Mouse (Mus musculus) liver, embryonic 14.5 days (tissue): ENCODE results near the gene Olfr713. TPM values are rescaled to one million over a fixed set of nuclear protein-coding genes. Genes with fewer than 3 reads are reported as not detected.

Source experiments
- ATAC-seq: fragments of 200-750 bp; cut with Nextera tagmentation; 2 replicates; pipeline ENCODE4 v1.8.0; 2017; ENCODE audit warnings: moderate number of reproducible peaks, mild to moderate bottlenecking, moderate library complexity; ENCODE audit not compliant: insufficient read depth
- DNase-seq, 3 experiments: peaks; one replicate each; pipeline ENCODE4 v3.0.0-alpha.2; 2012 to 2013; ENCODE audit warnings: low read depth in 3 of 3, low spot score in 3 of 3
- H3K27ac ChIP-seq: fragments of 300-500 bp; sonication (generic); 2 replicates; pipeline ENCODE4 v1.5.1; 2014; ENCODE audit warnings: moderate library complexity, mild to moderate bottlenecking, control low read depth, inconsistent platforms
- H3K27me3 ChIP-seq: fragments of 300-500 bp; sonication (generic); 2 replicates; pipeline ENCODE4 v1.6.1; 2014; ENCODE audit warnings: mild to moderate bottlenecking, low read length, moderate library complexity; ENCODE audit not compliant: control insufficient read depth, insufficient read depth
- H3K36me3 ChIP-seq: fragments of 300-500 bp; sonication (generic); replicated peaks from 2 replicates; pipeline ENCODE4 v1.6.1; 2014; ENCODE audit warnings: low read depth; ENCODE audit not compliant: control insufficient read depth, insufficient read depth
- H3K4me1 ChIP-seq, 2 experiments: fragments of 200-500 bp in 1 of 2; fragments of 300-500 bp in 1 of 2; sonication (generic) in 1 of 2; replicated peaks; 2 replicates each; pipeline ENCODE4 v1.6.1; 2012 to 2014; ENCODE audit warnings: antibody characterized with exemption in 1 of 2, inconsistent platforms in 1 of 2, low read length in 1 of 2; ENCODE audit not compliant: control insufficient read depth in 2 of 2, insufficient read depth in 2 of 2
- H3K4me2 ChIP-seq: fragments of 300-500 bp; sonication (generic); 2 replicates; pipeline ENCODE4 v1.6.1; 2014; ENCODE audit warnings: low read depth, mild to moderate bottlenecking, control low read depth, moderate library complexity
- H3K4me3 ChIP-seq, 2 experiments: fragments of 200-500 bp in 1 of 2; fragments of 300-500 bp in 1 of 2; sonication (generic) in 1 of 2; 2 replicates each; pipeline ENCODE4 v1.5.1; 2012 to 2014; ENCODE audit warnings: low read depth in 2 of 2, low read length in 2 of 2, mild to moderate bottlenecking in 2 of 2, control low read depth in 1 of 2, inconsistent platforms in 1 of 2, moderate library complexity in 1 of 2; ENCODE audit not compliant: insufficient read depth in 1 of 2
- H3K9ac ChIP-seq: fragments of 300-500 bp; sonication (generic); replicated peaks from 2 replicates; pipeline ENCODE4 v1.6.1; 2014; ENCODE audit warnings: mild to moderate bottlenecking, control low read depth, moderate library complexity
- H3K9me3 ChIP-seq: fragments of 300-500 bp; sonication (generic); 2 replicates; pipeline ENCODE4 v1.6.1; 2016; ENCODE audit warnings: low read length, mixed read lengths; ENCODE audit not compliant: control insufficient read depth
- CTCF ChIP-seq: IDR thresholded peaks from 2 replicates; pipeline ENCODE4 v1.5.1; 2016; ENCODE audit warnings: antibody characterized with exemption, low read depth, control low read depth
- EP300 ChIP-seq: IDR thresholded peaks from 2 replicates; pipeline ENCODE4 v1.6.1; 2016; ENCODE audit warnings: antibody characterized with exemption, low read depth
- WGBS: fragments of 180-500 bp; shearing (Covaris S2); extraction: QIAGEN DNeasy Blood & Tissue Kit; methylation state at CpG from one replicate; pipeline ENCODE4 v1.1.7; 2014; ENCODE audit not compliant: insufficient replicate concordance; 5-methylcytosine and 5-hydroxymethylcytosine counted together
- polyA plus RNA-seq, 2 experiments: library from polyadenylated mRNA; depleted of rRNA in 1 of 2; stranded (reverse) in 1 of 2; unstranded in 1 of 2; fragments of >200 nt; fragmentation: Nextera tagmentation in 1 of 2; extraction: Ambion mirVana in 1 of 2; gene quantifications; 2 replicates each; pipeline versions ENCODE4 v1.2.1 to v1.2.3; 2012 to 2014

Gene Olfr713
- polyA plus RNA-seq (2012; rRNA removed) (not detected in 2 replicates), polyA plus RNA-seq (2014; fragmentation: Nextera tagmentation; extraction: Ambion mirVana) (not detected in 2 replicates)

DNA sequence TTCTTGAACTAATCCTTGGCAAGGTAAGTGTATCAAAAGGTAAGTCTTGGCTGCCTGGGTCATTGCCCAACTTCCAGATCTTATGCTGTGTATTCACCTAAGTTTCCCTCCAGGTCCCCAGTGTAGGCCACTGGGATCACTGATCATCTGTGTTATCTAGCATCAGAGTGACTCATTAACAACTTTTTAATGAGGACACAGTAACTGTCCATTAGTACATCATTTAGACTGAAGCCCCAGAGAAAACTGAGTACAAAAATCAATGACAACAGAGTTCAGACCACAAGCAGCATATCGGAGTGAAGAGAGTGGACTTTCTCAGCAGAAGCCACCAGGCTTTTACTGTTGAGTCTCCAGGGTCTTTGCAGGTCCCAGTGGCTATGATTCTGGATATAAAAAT is at the start of gene Olfr713:
Olfr713 (plus strand) TSS at position 301 of the 400 bp plus-strand sequence.
- no peaks in the 10 kb centered on the region for H3K36me3 ChIP-seq
- TF ChIP-seq CTCF (no peak), EP300 (no peak)
- H3K9me3 ChIP-seq, result no peaks in the 10 kb centered on the region

DNA sequence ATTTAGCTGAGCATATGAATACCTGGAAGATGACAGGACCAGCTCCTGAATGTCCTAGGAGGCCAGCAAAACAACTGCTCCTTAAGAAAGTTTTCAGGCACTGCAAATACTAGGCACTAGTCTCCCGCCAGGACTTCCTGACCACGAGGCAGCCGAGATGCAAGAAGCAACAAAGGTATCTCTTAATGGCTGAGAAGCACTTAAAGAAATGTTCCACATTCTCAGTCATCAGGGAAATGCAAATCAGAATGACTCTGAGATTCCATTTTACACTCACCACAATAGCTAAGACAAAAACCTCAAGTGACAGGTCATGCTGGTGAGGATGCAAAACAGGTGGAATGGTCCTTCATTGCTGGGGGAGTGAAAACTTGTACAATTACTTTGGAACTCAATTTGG is 45.7 kb upstream of the Olfr713 start:
- Histone ChIP-seq H3K27ac (no peak overlapping the region), H3K36me3 (no peaks in the 10 kb centered on the region), H3K9me3 (no peaks in the 10 kb centered on the region), H3K4me3 (no peak overlapping the region), H3K4me1 (no peaks in the 10 kb centered on the region), H3K4me2 (no peak overlapping the region), H3K9ac (no peak overlapping the region), H3K27me3 (no peaks in the 10 kb centered on the region)
- WGBS, result 70% methylated on average over 3 of the region's 3 CpGs
- DNase-seq (no peak), ATAC-seq (no peak)
- no peak for TF ChIP-seq EP300

More for the DNA sequence above, at the start of gene Olfr713:
- no peak for DNase-seq
- 80% methylated on average over 1 of the region's 1 CpGs for WGBS
- Histone ChIP-seq H3K4me3 (no peak within 1 kb of the TSS), H3K4me2 (no peak within 1 kb of the TSS), H3K27ac (no peak within 1 kb of the TSS), H3K4me1 (no peaks in the 10 kb centered on the region), H3K27me3 (no peaks in the 10 kb centered on the region), H3K9ac (no peak within 1 kb of the TSS)
- ATAC-seq, result no peak

DNA sequence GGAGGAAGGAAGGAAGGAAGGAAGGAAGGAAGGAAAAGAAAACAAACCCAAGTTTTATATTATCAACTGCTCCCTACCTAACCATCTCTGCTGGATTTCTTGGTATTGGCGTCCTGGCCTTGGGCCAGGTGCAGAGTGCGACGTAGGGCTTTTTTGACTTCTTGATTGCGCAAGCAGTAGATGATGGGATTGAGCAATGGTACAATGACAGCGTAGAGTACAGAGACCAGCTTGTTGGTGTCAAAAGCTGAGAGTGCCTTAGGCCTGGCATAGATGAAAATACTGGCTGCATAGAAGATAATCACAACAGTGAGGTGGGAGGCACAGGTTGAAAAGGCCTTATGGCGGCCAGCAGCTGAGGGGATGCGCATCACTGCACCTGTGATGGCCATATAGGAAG is 30.2 kb upstream of the Olfr713 start:
- no peaks in the 10 kb centered on the region for H3K4me1 ChIP-seq
- H3K27ac ChIP-seq, result no peak overlapping the region
- ATAC-seq, result no peak
- TF ChIP-seq EP300 (no peak), CTCF (no peak)
- H3K36me3 ChIP-seq, result no peaks in the 10 kb centered on the region
- no peaks in the 10 kb centered on the region for H3K9me3 ChIP-seq
- WGBS, result 74% methylated on average over 7 of the region's 7 CpGs
- no peak for DNase-seq
- H3K4me2 ChIP-seq, result no peak overlapping the region
- no peak overlapping the region for H3K4me3 ChIP-seq
- H3K9ac ChIP-seq, result no peak overlapping the region
- no peaks in the 10 kb centered on the region for H3K27me3 ChIP-seq

DNA sequence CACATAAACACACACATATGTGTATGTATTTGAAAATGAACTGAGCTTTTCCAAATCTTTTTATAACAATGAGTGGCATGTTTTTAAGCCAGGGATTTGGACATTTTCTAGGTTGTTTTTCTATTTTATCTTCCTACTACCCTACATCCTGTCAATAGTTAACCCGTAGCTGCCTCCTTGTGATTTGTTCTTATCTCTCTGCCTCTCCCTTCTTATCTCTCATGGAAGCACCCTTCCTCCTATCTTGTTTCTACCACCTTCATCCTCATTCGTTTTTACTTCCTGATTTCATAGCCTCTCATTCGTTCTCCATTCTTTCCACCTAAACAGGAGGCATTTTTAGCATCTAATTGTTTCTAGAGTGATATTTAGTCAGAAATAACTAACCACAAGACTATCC is 26.8 kb upstream of the Olfr713 start:
- no peak overlapping the region for H3K4me3 ChIP-seq
- no peak overlapping the region for H3K4me2 ChIP-seq
- H3K27ac ChIP-seq, result no peak overlapping the region
- no peaks in the 10 kb centered on the region for H3K9me3 ChIP-seq
- no peaks in the 10 kb centered on the region for H3K36me3 ChIP-seq
- no peak overlapping the region for H3K9ac ChIP-seq
- TF ChIP-seq CTCF, result no peak
- no peak for TF ChIP-seq EP300
- 5% methylated on average over 3 of the region's 3 CpGs for WGBS
- no peaks in the 10 kb centered on the region for H3K4me1 ChIP-seq
- H3K27me3 ChIP-seq, result no peaks in the 10 kb centered on the region
- ATAC-seq, result no peak
- DNase-seq, result no peak

DNA sequence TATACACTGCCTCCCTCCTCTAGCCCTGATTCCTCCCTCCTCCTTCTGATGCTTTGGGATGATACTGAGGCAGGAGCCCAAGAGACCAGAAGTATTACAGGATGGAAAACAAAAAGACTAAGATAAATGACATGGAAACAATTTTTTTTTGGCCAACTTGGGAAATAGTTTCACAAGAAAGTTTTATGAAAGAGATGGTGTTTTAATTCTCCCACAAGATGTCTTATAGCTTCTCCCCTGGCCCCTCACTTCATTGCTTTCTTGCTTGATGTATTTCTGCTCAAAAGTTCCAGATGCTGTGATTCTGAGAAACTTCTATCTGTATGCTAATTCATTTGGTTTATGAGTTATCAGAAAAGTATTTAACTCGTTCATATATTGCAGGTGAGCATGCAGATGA is 25.0 kb upstream of the Olfr713 start, which contains the start of gene Olfr2:
Olfr2 (minus strand) TSS at position 101 of the 400 bp plus-strand sequence.
- no peaks in the 10 kb centered on the region for H3K4me1 ChIP-seq
- H3K27ac ChIP-seq, result no peak within 1 kb of the TSS
- no peak within 1 kb of the TSS for H3K4me3 ChIP-seq
- TF ChIP-seq CTCF (no peak), EP300 (no peak)
- H3K27me3 ChIP-seq, result no peaks in the 10 kb centered on the region
- no peaks in the 10 kb centered on the region for H3K9me3 ChIP-seq
- DNase-seq (no peak), ATAC-seq (no peak)
- H3K36me3 ChIP-seq, result no peaks in the 10 kb centered on the region
- 25% methylated on average over 1 of the region's 1 CpGs for WGBS
- no peak within 1 kb of the TSS for H3K9ac ChIP-seq
- H3K4me2 ChIP-seq, result no peak within 1 kb of the TSS
